Mouse (Mus musculus): ENCODE measurements around the gene Skint3. TPM values are rescaled to one million over a fixed set of nuclear protein-coding genes. Genes with fewer than 3 reads are reported as not detected.
"Not testable (repeated sequence)": the region's sequence is repeated elsewhere in the genome, so short reads cannot be mapped to it uniquely, and the experiment has no call there.

Gene Skint3
- 0.05 TPM in 1 of 2 replicates, not detected in the other for polyA plus RNA-seq (2015; fragmentation: Nextera tagmentation; extraction: Ambion mirVana)

- no peak within 1 kb of the TSS for H3K27ac ChIP-seq
- WGBS = 78% methylated on average over 1 of the region's 1 CpGs
Observed at GRCm38 (mm10) chr4:112231945-112232344, at the start of gene Skint3. TSS of gene Skint3 (plus strand) at chr4:112232245.

GRCm38 (mm10) chr4:112243416-112243815 lies 11.4 kb downstream of the Skint3 start:
- Histone ChIP-seq H3K9ac (no peak overlapping the region), H3K27me3 (no peaks in the 10 kb centered on the region), H3K36me3 (no peaks in the 10 kb centered on the region), H3K27ac (no peak overlapping the region), H3K4me3 (replicated peaks) (no peak overlapping the region), H3K9me3 (replicated peaks) (peaks cover 3% of the 10 kb centered on the region; the same call in 1 of the 2 replicates), H3K4me2 (no peak overlapping the region), H3K4me1 (no peaks in the 10 kb centered on the region)
- ATAC-seq (replicated peaks; ENCODE audit: low FRiP score) = no peak
- 71% methylated on average over 1 of the region's 1 CpGs for WGBS

More at GRCm38 (mm10) chr4:112231945-112232344, at the start of gene Skint3:
- Histone ChIP-seq H3K27me3 (no peaks in the 10 kb centered on the region), H3K4me1 (no peaks in the 10 kb centered on the region), H3K9me3 (replicated peaks) (no peaks in the 10 kb centered on the region), H3K4me2 (no peak within 1 kb of the TSS), H3K36me3 (no peaks in the 10 kb centered on the region), H3K9ac (no peak within 1 kb of the TSS), H3K4me3 (replicated peaks) (no peak within 1 kb of the TSS)
- no peak for ATAC-seq (replicated peaks; ENCODE audit: low FRiP score)

GRCm38 (mm10) chr4:112243951-112244350 lies 11.9 kb downstream of the Skint3 start:
- no peaks in the 10 kb centered on the region for H3K36me3 ChIP-seq
- WGBS = 92% methylated on average over 3 of the region's 3 CpGs
- ATAC-seq (replicated peaks; ENCODE audit: low FRiP score) = no peak
- H3K4me3 ChIP-seq (replicated peaks) = no peak overlapping the region
- H3K9ac ChIP-seq = no peak overlapping the region
- peaks cover 3% of the 10 kb centered on the region; the same call in 1 of the 2 replicates for H3K9me3 ChIP-seq (replicated peaks)
- H3K4me2 ChIP-seq = no peak overlapping the region
- no peaks in the 10 kb centered on the region for H3K4me1 ChIP-seq
- H3K27me3 ChIP-seq = no peaks in the 10 kb centered on the region
- no peak overlapping the region for H3K27ac ChIP-seq

GRCm38 (mm10) chr4:112256022-112256421 lies 24.0 kb downstream of the Skint3 start:
- Histone ChIP-seq H3K4me3 (replicated peaks) (no peak overlapping the region), H3K4me2 (no peak overlapping the region), H3K9ac (no peak overlapping the region), H3K36me3 (no peaks in the 10 kb centered on the region), H3K4me1 (no peaks in the 10 kb centered on the region), H3K27me3 (no peaks in the 10 kb centered on the region), H3K27ac (no peak overlapping the region), H3K9me3 (replicated peaks) (no peaks in the 10 kb centered on the region)
- no peak for ATAC-seq (replicated peaks; ENCODE audit: low FRiP score)
- 77% methylated on average over 5 of the region's 5 CpGs for WGBS

DNA sequence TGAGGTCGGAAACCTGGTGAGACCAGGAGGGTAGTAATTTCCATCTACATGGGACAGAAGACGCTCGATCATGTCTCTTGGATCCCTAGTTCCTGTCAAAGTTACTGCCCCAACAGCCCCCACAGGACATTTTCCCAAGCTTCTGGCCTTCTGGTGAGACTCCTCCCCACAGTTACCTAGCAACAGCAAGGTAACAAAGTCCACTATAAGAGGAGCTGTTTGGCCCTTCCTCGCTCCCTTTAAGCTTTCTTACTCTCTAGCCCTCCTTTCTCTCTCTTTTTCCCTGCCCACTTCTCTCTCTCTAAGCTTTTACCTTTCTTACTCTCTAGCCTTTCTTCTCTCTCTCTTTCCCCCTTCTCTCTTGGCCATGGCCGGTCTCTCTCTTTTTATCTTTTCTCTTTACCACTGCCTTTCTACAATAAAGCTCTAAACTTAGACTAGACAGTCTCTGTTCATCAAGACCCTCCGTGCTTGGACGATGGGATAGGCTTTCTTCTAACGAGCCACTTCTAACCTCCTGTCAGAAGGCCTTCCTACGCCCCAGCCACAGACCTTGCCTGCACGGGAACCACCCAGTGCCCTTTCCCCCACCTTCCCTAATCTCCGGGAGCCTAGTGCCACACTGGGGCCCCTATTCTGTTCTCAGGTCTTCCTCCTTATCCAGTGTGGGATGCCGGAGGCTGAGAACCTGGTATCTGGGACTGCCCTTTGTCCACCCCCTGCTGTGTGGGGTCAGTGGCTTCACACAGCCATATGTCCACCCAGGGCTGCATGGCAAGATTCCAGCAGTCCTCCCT lies 55.3 kb downstream of the Skint3 start:
- Histone ChIP-seq H3K27ac (no peak overlapping the region), H3K4me3 (replicated peaks) (no peak overlapping the region), H3K4me2 (no peak overlapping the region), H3K4me1 (no peaks in the 10 kb centered on the region), H3K27me3 (no peaks in the 10 kb centered on the region), H3K9me3 (replicated peaks) (0 out of 2 replicates have a peak, but pooled peaks cover 5% of the 10 kb centered on the region), H3K9ac (no peak overlapping the region), H3K36me3 (no peaks in the 10 kb centered on the region)
- ATAC-seq (replicated peaks; ENCODE audit: low FRiP score) = no peak
- 75% methylated on average over 12 of the region's 12 CpGs for WGBS

DNA sequence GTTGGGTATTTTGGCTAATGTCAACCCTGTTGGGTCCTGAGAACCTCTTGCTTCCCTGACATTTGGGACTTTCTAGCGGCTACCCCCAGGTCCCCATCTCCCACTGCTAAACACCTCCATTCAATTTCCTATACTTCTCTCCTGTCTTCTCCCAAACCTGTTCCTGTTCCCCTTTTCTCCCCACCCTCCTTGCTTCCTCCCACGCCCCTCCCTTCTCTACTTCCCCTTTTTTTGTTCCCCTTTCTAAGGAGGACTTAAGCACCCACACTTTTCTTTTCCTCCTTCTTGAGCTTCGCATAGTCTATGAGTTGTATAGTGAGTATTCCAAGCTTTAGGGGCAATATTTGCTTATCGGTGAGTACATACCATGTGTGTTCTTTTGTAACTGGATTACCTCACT lies 56.4 kb downstream of the Skint3 start:
- H3K36me3 ChIP-seq = no peaks in the 10 kb centered on the region
- H3K9ac ChIP-seq = no peak overlapping the region
- no peak overlapping the region for H3K4me2 ChIP-seq
- no peaks in the 10 kb centered on the region for H3K4me1 ChIP-seq
- 86% methylated on average over 4 of the region's 4 CpGs for WGBS
- H3K27me3 ChIP-seq = no peaks in the 10 kb centered on the region
- H3K9me3 ChIP-seq (replicated peaks) = 0 out of 2 replicates have a peak, but pooled peaks cover 5% of the 10 kb centered on the region
- H3K4me3 ChIP-seq (replicated peaks) = no peak overlapping the region
- H3K27ac ChIP-seq = no peak overlapping the region
- no peak for ATAC-seq (replicated peaks; ENCODE audit: low FRiP score)

DNA sequence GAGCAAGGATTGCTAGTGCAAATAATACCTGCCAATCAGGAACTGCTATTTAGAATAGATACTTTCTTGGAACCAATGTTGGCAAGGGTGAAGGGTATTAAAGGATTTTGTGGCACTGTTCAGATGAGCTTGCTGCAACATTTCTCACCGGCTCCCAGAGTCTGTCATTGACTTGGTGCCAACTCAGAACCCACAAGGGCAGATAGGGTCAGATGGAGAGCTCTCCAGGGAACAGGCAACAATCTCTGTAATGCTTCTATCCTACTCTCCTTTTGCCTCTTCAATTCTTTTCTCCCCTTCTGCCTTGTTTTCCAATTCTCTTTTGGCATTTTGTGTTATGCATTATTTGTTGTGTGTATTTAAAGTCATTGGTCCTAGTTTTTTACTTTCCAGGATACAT lies 70.3 kb downstream of the Skint3 start:
- WGBS = 78% methylated on average over 1 of the region's 1 CpGs
- no peak for ATAC-seq (replicated peaks; ENCODE audit: low FRiP score)
- no peaks in the 10 kb centered on the region for H3K27me3 ChIP-seq

DNA sequence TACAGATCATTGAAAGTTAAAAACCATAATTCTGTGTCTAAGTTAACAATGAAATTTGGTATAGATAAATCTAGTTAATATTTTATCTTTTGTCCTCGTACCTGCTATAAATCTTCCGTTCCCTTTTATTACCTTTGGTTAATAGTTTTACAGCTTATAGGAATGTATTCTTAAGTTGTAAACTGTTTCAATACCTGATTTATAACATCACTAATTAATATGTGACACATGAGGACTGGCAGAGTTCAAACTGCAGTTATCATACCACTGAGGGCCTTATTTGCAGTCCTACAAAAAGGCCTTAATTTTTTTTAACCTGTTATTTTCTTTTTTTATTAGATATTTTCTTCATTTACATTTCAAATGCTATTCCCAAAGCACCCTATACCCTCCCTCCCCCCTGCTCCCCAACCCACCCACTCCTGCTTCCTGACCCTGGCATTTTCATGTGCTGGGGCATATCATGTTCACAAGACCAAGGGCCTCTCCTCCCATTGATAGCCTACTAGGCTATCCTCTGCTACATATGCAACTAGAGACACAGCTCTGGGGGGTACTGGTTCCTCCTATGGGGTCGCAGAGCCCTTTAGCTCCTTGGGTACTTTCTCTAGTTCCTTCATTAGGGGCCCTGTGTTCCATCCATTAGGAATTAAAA lies 70.9 kb downstream of the Skint3 start:
- Histone ChIP-seq H3K27me3 (no peaks in the 10 kb centered on the region), H3K9ac (no peak overlapping the region), H3K4me1 (no peaks in the 10 kb centered on the region), H3K9me3 (replicated peaks) (no peaks in the 10 kb centered on the region), H3K36me3 (no peaks in the 10 kb centered on the region), H3K4me3 (replicated peaks) (no peak overlapping the region), H3K4me2 (no peak overlapping the region), H3K27ac (no peak overlapping the region)
- WGBS = 73% methylated on average over 3 of the region's 3 CpGs
- ATAC-seq (replicated peaks; ENCODE audit: low FRiP score) = no peak

More for the DNA sequence above, 70.3 kb downstream of the Skint3 start:
- no peak overlapping the region for H3K4me3 ChIP-seq (replicated peaks)
- no peak overlapping the region for H3K27ac ChIP-seq
- no peaks in the 10 kb centered on the region for H3K9me3 ChIP-seq (replicated peaks)
- no peaks in the 10 kb centered on the region for H3K36me3 ChIP-seq
- no peak overlapping the region for H3K9ac ChIP-seq
- H3K4me1 ChIP-seq = no peaks in the 10 kb centered on the region
- no peak overlapping the region for H3K4me2 ChIP-seq

- 86% methylated on average over 17 of the region's 17 CpGs for WGBS
Observed at GRCm38 (mm10) chr4:112349111-112349510, 117.1 kb downstream of the Skint3 start.

More at GRCm38 (mm10) chr4:112349111-112349510, 117.1 kb downstream of the Skint3 start:
- not testable (repeated sequence) for H3K9me3 ChIP-seq (replicated peaks); H3K9ac ChIP-seq; H3K27me3 ChIP-seq; H3K4me3 ChIP-seq (replicated peaks); H3K4me2 ChIP-seq; H3K36me3 ChIP-seq; H3K4me1 ChIP-seq; H3K27ac ChIP-seq; ATAC-seq (replicated peaks; ENCODE audit: low FRiP score)

Other genes with a start within 250 kb of the Skint3 start
- gene Skint1, start 226.0 kb upstream of the Skint3 start, polyA plus RNA-seq (2015; fragmentation: Nextera tagmentation; extraction: Ambion mirVana) = not detected in 2 replicates
- not detected in 2 replicates for gene Skint4, start 160.2 kb upstream of the Skint3 start, polyA plus RNA-seq (2015; fragmentation: Nextera tagmentation; extraction: Ambion mirVana)
- not detected in 2 replicates for gene Skint9, start 201.7 kb downstream of the Skint3 start, polyA plus RNA-seq (2015; fragmentation: Nextera tagmentation; extraction: Ambion mirVana)